Mouse (Mus musculus): ENCODE measurements around the gene Pdgfc. TPM values are rescaled to one million over a fixed set of nuclear protein-coding genes. Genes with fewer than 3 reads are reported as not detected.

Pdgfc gene
- 23.9 TPM for polyA plus RNA-seq (2012; fragmentation: generic; extraction: Trizol)

GRCm38 (mm10) chr3:81036151-81036553 lies at the start of gene Pdgfc:
TSS of gene Pdgfc (plus strand) at chr3:81036416.
- peak within 1 kb of the TSS; percentile 75 for H3K4me2 ChIP-seq (ENCODE audit: low read depth)

GRCm38 (mm10) chr3:81009245-81009644 lies 27.0 kb upstream of the Pdgfc start:
- TF ChIP-seq POLR2AphosphoS2 (IDR thresholded peaks at IDR 0.05; ENCODE audit: insufficient read length, low read depth) (no peak), TCF3 (IDR thresholded peaks at IDR 0.05; ENCODE audit: insufficient read length, low read depth) (no peak), MAX (IDR thresholded peaks at IDR 0.05; ENCODE audit: low read depth) (no peak), MYOG (IDR thresholded peaks at IDR 0.05; ENCODE audit: control insufficient read depth in 1 of 3, insufficient read depth in 1 of 3, insufficient read length in 2 of 3, low read depth in 2 of 3) (no peak), CEBPB (IDR thresholded peaks at IDR 0.05; ENCODE audit: insufficient read depth, poor library complexity, severe bottlenecking) (no peak), POLR2A (IDR thresholded peaks at IDR 0.05; ENCODE audit: insufficient read length, low read depth) (no peak), MYOD1 (IDR thresholded peaks at IDR 0.05; ENCODE audit: control insufficient read depth in 1 of 3, insufficient read length in 2 of 3, low read depth in 2 of 3) (no peak), E2F4 (IDR thresholded peaks at IDR 0.05; ENCODE audit: insufficient read depth) (no peak), REST (IDR thresholded peaks at IDR 0.05; ENCODE audit: insufficient read depth, insufficient read length) (no peak), TCF12 (IDR thresholded peaks at IDR 0.05; ENCODE audit: insufficient read depth, poor library complexity, severe bottlenecking) (no peak), SRF (IDR thresholded peaks at IDR 0.05; ENCODE audit: control insufficient read depth, insufficient read length, low read depth) (no peak), USF1 (IDR thresholded peaks at IDR 0.05; ENCODE audit: low read depth) (no peak)
- Histone ChIP-seq H3K79me2 (ENCODE audit: control insufficient read depth, insufficient read depth) (no peaks in the 10 kb centered on the region), H3K27me3 (ENCODE audit: control insufficient read depth, insufficient read depth, insufficient read length) (no peaks in the 10 kb centered on the region)

More at GRCm38 (mm10) chr3:81036151-81036553, at the start of gene Pdgfc:
- H3K27me3 ChIP-seq (ENCODE audit: control insufficient read depth, insufficient read depth, insufficient read length) = no peaks in the 10 kb centered on the region
- H3ac ChIP-seq (ENCODE audit: control insufficient read depth, insufficient read length) = peak within 1 kb of the TSS; percentile 97
- peaks cover 7% of the 10 kb centered on the region for H3K36me3 ChIP-seq (ENCODE audit: control insufficient read depth, insufficient read depth)
- TF ChIP-seq SRF (IDR thresholded peaks at IDR 0.05; ENCODE audit: control insufficient read depth, insufficient read length, low read depth) (no peak), POLR2A (IDR thresholded peaks at IDR 0.05; ENCODE audit: insufficient read length, low read depth) (no peak), MYOD1 (IDR thresholded peaks at IDR 0.05; ENCODE audit: control insufficient read depth in 1 of 3, insufficient read length in 2 of 3, low read depth in 2 of 3) (peak in 2 of 3 experiments; percentile 69 to 88), E2F4 (IDR thresholded peaks at IDR 0.05; ENCODE audit: insufficient read depth) (no peak), CEBPB (IDR thresholded peaks at IDR 0.05; ENCODE audit: insufficient read depth, poor library complexity, severe bottlenecking) (no peak), USF1 (IDR thresholded peaks at IDR 0.05; ENCODE audit: low read depth) (no peak), MYOG (IDR thresholded peaks at IDR 0.05; ENCODE audit: control insufficient read depth in 1 of 3, insufficient read depth in 1 of 3, insufficient read length in 2 of 3, low read depth in 2 of 3) (peak in 2 of 3 experiments; percentile 74 to 75)
- peaks cover 47% of the 10 kb centered on the region for H3K79me2 ChIP-seq (ENCODE audit: control insufficient read depth, insufficient read depth)
- peak within 1 kb of the TSS; percentile 84 for H3K4me3 ChIP-seq

DNA sequence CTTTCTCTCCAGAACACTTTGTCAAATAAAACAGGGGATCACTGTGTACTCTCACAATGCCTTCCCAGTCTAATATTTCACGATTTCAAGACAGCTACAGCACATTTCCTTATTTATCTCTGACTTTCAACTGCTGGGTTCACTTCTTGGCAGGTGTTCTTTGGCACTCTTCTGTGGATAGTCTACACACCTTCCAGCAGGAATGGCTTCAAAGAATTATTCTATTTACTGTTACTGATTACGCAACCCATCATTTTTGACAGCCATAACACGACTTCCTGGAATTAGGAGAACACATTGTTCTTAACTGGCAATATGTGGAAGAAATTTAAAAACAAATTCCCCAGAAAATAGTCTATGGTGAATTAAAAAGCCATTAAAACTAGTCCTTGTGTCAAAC lies 26.3 kb upstream of the Pdgfc start:
- no peak overlapping the region for H3ac ChIP-seq (ENCODE audit: control insufficient read depth, insufficient read length)
- no peaks in the 10 kb centered on the region for H3K27me3 ChIP-seq (ENCODE audit: control insufficient read depth, insufficient read depth, insufficient read length)
- no peak overlapping the region for H3K4me3 ChIP-seq
- no peak for TF ChIP-seq REST (IDR thresholded peaks at IDR 0.05; ENCODE audit: insufficient read depth, insufficient read length)
- TF ChIP-seq MAX (IDR thresholded peaks at IDR 0.05; ENCODE audit: low read depth) = no peak
- TF ChIP-seq MYOG (IDR thresholded peaks at IDR 0.05; ENCODE audit: control insufficient read depth in 1 of 3, insufficient read depth in 1 of 3, insufficient read length in 2 of 3, low read depth in 2 of 3) = no peak
- no peak for TF ChIP-seq MYOD1 (IDR thresholded peaks at IDR 0.05; ENCODE audit: control insufficient read depth in 1 of 3, insufficient read length in 2 of 3, low read depth in 2 of 3)
- no peak for TF ChIP-seq SRF (IDR thresholded peaks at IDR 0.05; ENCODE audit: control insufficient read depth, insufficient read length, low read depth)
- no peak for TF ChIP-seq POLR2A (IDR thresholded peaks at IDR 0.05; ENCODE audit: insufficient read length, low read depth)
- no peak for TF ChIP-seq POLR2AphosphoS2 (IDR thresholded peaks at IDR 0.05; ENCODE audit: insufficient read length, low read depth)
- TF ChIP-seq TCF3 (IDR thresholded peaks at IDR 0.05; ENCODE audit: insufficient read length, low read depth) = no peak
- no peak for TF ChIP-seq USF1 (IDR thresholded peaks at IDR 0.05; ENCODE audit: low read depth)
- H3K79me2 ChIP-seq (ENCODE audit: control insufficient read depth, insufficient read depth) = no peaks in the 10 kb centered on the region
- H3K4me2 ChIP-seq (ENCODE audit: low read depth) = no peak overlapping the region
- H3K36me3 ChIP-seq (ENCODE audit: control insufficient read depth, insufficient read depth) = no peaks in the 10 kb centered on the region

More at GRCm38 (mm10) chr3:81009245-81009644, 27.0 kb upstream of the Pdgfc start:
- Histone ChIP-seq H3K4me3 (no peak overlapping the region), H3K4me2 (ENCODE audit: low read depth) (no peak overlapping the region), H3K36me3 (ENCODE audit: control insufficient read depth, insufficient read depth) (no peaks in the 10 kb centered on the region), H3ac (ENCODE audit: control insufficient read depth, insufficient read length) (no peak overlapping the region)

GRCm38 (mm10) chr3:81017385-81018051 lies 18.7 kb upstream of the Pdgfc start:
- Histone ChIP-seq H3K79me2 (ENCODE audit: control insufficient read depth, insufficient read depth) (no peaks in the 10 kb centered on the region), H3K27me3 (ENCODE audit: control insufficient read depth, insufficient read depth, insufficient read length) (no peaks in the 10 kb centered on the region), H3K36me3 (ENCODE audit: control insufficient read depth, insufficient read depth) (no peaks in the 10 kb centered on the region), H3ac (ENCODE audit: control insufficient read depth, insufficient read length) (no peak overlapping the region), H3K4me2 (ENCODE audit: low read depth) (peak overlapping the region; percentile 46), H3K4me3 (no peak overlapping the region)
- TF ChIP-seq USF1 (IDR thresholded peaks at IDR 0.05; ENCODE audit: low read depth) = no peak
- no peak for TF ChIP-seq MYOG (IDR thresholded peaks at IDR 0.05; ENCODE audit: control insufficient read depth in 1 of 3, insufficient read depth in 1 of 3, insufficient read length in 2 of 3, low read depth in 2 of 3)
- TF ChIP-seq MAX (IDR thresholded peaks at IDR 0.05; ENCODE audit: low read depth) = no peak
- TF ChIP-seq POLR2A (IDR thresholded peaks at IDR 0.05; ENCODE audit: insufficient read length, low read depth) = no peak
- TF ChIP-seq POLR2AphosphoS2 (IDR thresholded peaks at IDR 0.05; ENCODE audit: insufficient read length, low read depth) = no peak
- no peak for TF ChIP-seq MYOD1 (IDR thresholded peaks at IDR 0.05; ENCODE audit: control insufficient read depth in 1 of 3, insufficient read length in 2 of 3, low read depth in 2 of 3)
- no peak for TF ChIP-seq REST (IDR thresholded peaks at IDR 0.05; ENCODE audit: insufficient read depth, insufficient read length)
- TF ChIP-seq TCF12 (IDR thresholded peaks at IDR 0.05; ENCODE audit: insufficient read depth, poor library complexity, severe bottlenecking) = no peak
- no peak for TF ChIP-seq TCF3 (IDR thresholded peaks at IDR 0.05; ENCODE audit: insufficient read length, low read depth)
- no peak for TF ChIP-seq CEBPB (IDR thresholded peaks at IDR 0.05; ENCODE audit: insufficient read depth, poor library complexity, severe bottlenecking)
- no peak for TF ChIP-seq SRF (IDR thresholded peaks at IDR 0.05; ENCODE audit: control insufficient read depth, insufficient read length, low read depth)
- no peak for TF ChIP-seq E2F4 (IDR thresholded peaks at IDR 0.05; ENCODE audit: insufficient read depth)

Data from myocyte (in vitro differentiated cells).